Mouse (Mus musculus) heart, adult 2 months (tissue): ENCODE measurements around the gene Gm49353.

Source experiments
- CTCF ChIP-seq: fragments of 200-600 bp; IDR thresholded peaks from 2 replicates; pipeline ENCODE4 v1.8.1; 2022; ENCODE audit warnings: antibody characterized with exemption, mild to moderate bottlenecking, moderate library complexity
- EP300 ChIP-seq: fragments of 200-500 bp; IDR thresholded peaks from 2 replicates; pipeline ENCODE4 v1.6.1; 2011; ENCODE audit warnings: low read depth, low read length, control low read depth; ENCODE audit not compliant: insufficient read depth
- POLR2A ChIP-seq: fragments of 200-500 bp; IDR thresholded peaks from 2 replicates; pipeline ENCODE4 v1.6.1; 2011; ENCODE audit warnings: mild to moderate bottlenecking, low read depth, low read length, control low read depth; ENCODE audit not compliant: insufficient read depth

GRCm38 (mm10) chr10:29208735-29209134 is 10.0 kb downstream of the Gm49353 start:
- TF ChIP-seq POLR2A (no peak), CTCF (no peak), EP300 (no peak)
